Mouse (Mus musculus) spleen, postnatal 36 days (tissue): ENCODE data around the gene AI837181.
"Not testable (repeated sequence)": the region's sequence is repeated elsewhere in the genome, so short reads cannot be mapped to it uniquely, and the experiment has no call there.

ENCODE experiments used
- DNase-seq, 2 experiments: peaks; one replicate each; pipeline ENCODE4 v3.0.0; 2022; ENCODE audit warnings: low spot score in 2 of 2, mixed read lengths in 1 of 2

The AI837181 gene

DNA sequence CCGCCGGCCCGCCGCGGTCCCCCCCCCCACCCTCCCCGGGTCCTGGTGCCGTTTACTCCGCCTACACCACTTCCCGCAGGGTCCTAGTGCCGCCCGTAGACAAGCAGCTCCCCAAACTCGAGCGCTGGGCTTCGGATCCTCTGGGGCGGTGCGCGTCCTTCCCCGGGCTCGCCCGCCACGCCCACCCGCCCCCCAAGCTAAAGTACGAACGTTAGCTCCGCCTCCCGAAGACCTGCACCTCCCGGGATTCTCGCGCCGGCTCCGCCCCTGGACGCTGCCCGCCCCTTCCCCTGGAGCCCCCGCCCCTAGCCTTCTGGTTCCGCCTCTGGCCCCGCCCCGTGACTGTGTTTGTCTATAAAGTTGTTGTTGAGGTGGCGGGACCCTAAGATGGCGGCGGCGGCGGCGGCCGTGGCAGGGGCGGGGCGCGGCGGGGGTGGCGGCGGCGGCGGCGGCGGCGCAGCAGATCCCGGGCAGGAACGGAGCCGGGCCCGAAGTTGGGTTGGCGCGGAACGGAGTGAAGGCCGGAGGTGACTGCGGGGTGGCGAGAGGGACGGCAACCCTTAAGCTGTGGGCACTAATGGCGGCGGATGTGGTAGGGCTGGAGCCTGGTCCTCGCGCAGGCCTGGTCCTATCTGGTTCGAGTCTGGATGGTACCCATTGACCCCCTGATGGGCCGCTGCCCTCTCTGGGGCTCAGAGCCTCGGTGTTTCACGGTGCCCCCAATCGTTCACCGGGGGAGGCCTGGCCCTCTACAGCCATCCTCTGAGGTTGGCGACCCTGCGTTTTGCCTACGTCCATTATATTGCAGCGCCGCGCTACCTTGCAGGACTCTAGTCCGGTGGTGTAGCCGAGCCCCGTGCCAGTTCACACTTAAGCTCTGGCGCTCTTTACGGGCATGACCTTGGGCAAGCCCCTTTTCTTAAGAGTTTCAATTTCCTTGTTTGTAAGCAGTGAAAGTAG is at the start of gene AI837181, which contains the start of gene Drap1:
Gene AI837181 (plus strand): TSS at position 363 of the 960 bp plus-strand sequence.
Gene Drap1 (minus strand): TSS at position 198 of the 960 bp plus-strand sequence.
- DNase-seq = peak; percentile 89 to 94

GRCm38 (mm10) chr19:5377446-5377845 is 47.5 kb upstream of the AI837181 start:
- no peak for DNase-seq

DNA sequence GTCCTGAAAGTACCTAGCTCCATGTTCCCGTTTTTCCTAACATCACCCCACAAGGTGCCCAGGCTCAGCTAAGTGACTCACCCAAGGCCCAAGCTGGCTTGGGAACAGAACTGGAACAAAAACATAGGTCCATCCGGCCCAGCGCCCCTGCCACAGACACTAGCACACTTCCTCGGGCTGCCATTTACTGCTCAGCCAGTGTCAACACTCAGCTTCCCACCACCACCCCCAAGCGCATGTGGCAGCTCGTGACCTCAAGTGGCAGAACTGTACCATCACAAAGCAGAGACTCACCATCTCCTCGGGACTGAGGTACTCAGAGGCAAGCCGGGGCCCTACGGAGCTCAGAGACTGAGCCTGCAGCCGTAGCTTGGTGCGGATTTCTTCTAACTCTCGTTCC is 41.6 kb upstream of the AI837181 start:
- DNase-seq = no peak

GRCm38 (mm10) chr19:5384715-5385114 is 40.2 kb upstream of the AI837181 start:
- DNase-seq = no peak

DNA sequence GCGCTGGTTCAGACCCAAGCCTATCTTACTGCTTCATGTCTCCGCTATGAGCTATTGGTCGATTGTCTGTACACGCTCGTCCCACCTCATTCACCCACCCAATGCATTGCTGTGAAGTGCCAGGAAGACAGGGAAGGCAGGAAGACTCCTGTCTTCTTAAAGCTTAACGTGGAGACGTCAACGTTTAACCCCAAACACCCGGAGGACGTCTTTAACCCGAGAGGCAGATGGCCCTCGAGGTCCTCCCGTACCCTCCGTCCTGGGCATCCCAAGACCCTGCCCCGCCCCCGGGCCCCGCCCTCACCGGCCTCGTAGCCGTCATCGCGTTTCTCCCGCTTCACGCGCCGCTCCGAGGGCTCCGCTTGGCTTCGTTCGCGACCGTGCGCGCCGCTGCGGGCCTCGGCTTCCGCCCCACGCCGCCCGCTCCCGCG is 36.9 kb upstream of the AI837181 start:
- peak in 1 of 2 experiments; percentile 43 for DNase-seq

GRCm38 (mm10) chr19:5388588-5389242 is 36.2 kb upstream of the AI837181 start, which contains the start of gene Sart1:
TSS of gene Sart1 (minus strand) at chr19:5388703.
- peak; percentile 96 for DNase-seq

DNA sequence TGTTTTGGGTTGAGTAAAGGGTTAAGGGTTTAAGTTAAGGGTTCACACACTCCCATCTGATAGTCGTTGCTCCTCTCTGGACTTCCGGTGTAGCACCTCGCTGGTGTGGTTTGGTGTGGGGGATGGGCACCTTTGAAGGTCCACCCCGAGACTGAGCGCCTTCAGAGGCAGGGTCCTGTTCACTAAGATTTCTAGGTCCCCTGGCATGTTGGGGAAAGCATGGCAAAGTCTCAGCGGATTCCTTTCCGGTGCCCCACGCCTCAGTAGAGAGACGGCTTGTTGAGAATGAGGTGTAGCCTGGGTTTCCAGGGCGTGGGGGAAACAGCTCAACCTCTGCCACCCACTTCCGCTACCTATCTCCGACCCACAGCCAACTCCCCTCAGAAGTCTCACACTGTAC is 35.3 kb upstream of the AI837181 start:
- peak; percentile 84 for DNase-seq

DNA sequence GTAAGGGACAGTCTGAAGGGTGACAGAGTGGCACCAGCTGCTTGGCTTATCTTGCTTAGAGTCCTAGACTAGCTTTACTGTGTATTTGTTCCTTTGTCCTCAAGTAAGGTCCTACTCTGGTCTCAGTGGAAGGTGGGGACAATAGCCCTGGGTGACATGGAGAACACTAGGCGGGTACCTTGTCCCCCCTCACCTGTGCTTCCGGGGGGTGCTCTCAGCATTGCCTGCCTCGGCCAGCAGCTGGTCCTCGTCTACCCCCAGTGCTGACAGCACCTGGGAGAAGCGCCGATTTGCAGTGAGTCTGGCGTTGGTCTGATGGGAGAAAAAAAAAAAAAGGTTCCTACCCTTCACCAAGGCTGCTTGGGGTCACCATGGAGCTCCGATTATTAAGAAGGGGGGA is 34.5 kb upstream of the AI837181 start:
- DNase-seq = no peak

- DNase-seq = no peak
Observed at GRCm38 (mm10) chr19:5392892-5393291, 32.1 kb upstream of the AI837181 start.

DNA sequence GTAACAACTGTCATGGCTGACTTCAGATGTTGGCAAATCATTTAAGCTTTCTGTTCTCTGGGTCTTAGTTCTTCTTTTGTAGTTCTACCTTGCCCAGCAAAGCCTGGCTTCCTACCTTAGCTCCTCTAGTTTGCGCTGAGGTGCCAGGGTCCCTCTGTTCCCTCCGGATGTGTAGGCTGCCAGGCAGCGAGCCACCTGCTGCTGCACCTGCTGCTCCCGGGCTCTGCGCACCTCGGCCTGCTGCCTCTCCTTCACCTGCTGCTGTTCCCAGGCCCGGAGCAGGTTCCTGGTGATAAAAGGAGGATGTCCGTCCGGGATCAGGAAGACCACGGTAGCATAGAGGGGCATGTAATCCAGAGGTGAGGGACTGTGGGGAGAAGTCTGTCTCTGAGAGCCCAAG is 30.8 kb upstream of the AI837181 start:
- DNase-seq = no peak

DNA sequence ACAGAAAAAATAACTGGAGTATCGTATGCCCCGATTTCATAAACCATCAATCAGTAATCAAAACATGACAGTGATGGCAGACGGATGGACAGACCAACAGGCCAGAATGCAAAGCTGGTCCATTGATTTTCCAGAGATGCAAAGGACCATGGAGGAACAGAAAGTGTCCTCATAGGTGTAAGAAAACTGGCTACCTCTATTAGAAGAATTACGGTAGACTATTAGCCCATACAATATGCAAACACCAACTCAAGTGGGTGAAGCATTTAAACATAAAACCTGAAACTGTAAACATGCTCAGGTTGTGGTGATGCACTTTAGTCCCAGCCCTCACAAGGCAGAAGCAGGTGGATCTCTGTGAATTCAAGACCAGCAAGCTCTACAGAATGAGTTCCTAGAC is 29.6 kb upstream of the AI837181 start:
- DNase-seq = no peak

DNA sequence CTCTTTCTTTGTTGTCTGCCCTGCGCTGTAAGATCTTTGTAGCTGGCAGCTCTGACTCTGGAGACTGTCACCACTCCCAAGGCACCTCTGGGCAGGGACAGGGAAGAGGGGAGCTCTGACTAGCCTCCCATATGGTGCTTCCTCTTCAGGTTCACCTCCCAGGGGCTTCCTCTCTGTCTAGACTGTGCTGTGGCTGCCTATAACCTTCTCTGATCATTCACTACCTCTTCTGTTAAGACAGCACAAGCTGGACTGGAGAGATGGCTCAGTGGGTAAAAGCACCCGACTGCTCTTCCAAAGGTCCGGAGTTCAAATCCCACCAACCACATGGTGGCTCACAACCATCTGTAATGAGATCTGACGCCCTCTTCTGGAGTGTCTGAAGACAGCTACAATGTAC is 23.9 kb upstream of the AI837181 start:
- DNase-seq = not testable (repeated sequence)

DNA sequence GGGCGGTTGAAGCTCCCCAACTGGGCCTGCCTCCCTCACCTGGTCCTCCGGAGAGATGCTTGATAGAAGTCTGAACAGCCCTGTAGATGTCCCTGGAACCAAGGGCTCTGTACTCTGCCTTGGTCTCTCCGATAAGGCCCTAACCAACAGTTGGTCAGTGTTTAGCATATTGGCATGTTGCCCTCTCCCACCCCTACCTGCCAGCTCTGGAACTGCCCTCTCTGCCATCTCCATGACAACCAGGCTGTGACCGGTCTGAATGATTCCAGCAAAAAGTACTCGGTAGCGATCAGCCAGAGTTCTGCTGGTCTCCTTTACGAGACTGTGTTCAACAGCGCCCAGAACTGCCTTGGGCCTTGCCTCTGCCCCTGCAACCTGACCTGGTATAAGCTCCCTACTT is 22.7 kb upstream of the AI837181 start, which contains the start of gene Tsga10ip:
Gene Tsga10ip (minus strand): TSS at position 234 of the 400 bp plus-strand sequence.
- no peak for DNase-seq

GRCm38 (mm10) chr19:5405924-5406323 is 19.0 kb upstream of the AI837181 start:
- no peak for DNase-seq

DNA sequence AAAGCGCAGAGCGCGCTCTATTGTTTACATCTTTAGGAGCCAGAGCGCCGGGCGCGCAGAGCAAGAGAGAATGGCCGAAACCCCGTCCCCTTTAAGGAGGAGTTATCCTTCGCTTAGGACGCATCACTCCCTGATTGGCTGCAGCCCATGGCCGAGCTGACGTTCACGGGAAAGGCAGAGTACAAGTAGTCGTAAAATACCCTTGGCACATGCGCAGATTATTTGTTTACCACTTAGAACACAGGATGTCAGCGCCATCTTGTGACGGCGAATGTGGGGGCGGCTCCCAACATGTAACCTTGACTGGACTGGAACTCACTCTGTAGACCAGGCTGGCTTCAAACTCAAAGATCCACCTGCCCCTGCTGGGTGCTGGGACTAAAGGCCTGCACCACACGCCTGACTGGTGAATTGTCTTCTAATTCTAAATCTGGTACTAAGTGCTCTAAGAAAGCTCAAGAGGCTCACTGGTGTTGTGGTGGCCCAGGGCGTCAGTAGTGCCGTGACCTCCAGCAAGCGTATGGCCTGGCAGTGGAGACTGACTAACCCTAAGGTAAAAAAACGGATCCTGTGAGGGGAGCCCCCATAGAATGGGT is 18.3 kb upstream of the AI837181 start:
- DNase-seq = peak; percentile 46 to 58

DNA sequence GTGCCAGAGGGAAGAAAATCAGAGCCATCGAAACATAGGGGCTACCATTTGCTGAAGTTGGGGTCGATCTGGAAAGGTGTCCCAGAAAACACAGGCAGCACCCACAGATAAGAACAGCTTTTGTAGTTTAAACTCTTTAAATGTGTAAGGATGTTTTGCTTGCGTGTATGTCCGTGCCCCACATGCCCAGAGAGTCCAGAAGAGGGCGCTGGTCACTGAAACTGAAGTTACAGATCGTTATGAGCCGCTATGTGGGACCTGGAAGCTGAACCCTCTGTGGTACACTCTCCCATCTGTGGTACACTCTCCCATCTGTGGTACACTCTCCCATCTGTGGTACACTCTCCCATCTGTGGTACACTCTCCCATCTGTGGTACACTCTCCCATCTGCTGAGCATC is 17.8 kb upstream of the AI837181 start:
- DNase-seq = peak; percentile 60 to 76

GRCm38 (mm10) chr19:5408057-5409001 is 16.6 kb upstream of the AI837181 start:
- no peak for DNase-seq

GRCm38 (mm10) chr19:5409068-5409467 is 15.9 kb upstream of the AI837181 start:
- no peak for DNase-seq

DNA sequence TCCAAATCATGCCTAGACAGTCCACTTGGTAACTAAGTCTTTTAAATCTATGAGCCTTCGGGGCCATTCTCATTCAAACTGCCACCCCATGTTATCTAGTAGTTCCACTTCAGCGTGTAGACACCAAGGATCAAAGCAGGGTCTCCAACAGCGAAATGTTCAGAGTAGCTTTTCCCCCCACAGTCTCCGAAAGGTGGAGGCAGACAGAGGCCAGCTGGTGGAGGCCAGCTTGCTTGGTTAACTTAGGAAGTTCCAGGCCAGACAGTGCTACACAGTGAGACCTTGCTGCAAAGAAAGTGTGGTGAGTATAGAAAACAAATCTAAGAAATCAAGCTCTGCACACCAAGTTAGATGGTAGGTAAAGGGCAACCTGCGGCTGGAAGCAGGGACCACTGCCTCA is 14.3 kb upstream of the AI837181 start:
- DNase-seq = no peak

- no peak for DNase-seq
Observed at GRCm38 (mm10) chr19:5411961-5412360, 13.0 kb upstream of the AI837181 start.

GRCm38 (mm10) chr19:5413840-5414239 is 11.1 kb upstream of the AI837181 start:
- DNase-seq = no peak
